Mouse (Mus musculus): ENCODE results near the gene Fbxo22. TPM values are rescaled to one million over a fixed set of nuclear protein-coding genes. Genes with fewer than 3 reads are reported as not detected.
"Not testable (repeated sequence)": the region's sequence is repeated elsewhere in the genome, so short reads cannot be mapped to it uniquely, and the experiment has no call there.

The Fbxo22 gene
- total RNA-seq, 2 experiments from 2014 or later: 37.7 to 40.0 TPM

DNA sequence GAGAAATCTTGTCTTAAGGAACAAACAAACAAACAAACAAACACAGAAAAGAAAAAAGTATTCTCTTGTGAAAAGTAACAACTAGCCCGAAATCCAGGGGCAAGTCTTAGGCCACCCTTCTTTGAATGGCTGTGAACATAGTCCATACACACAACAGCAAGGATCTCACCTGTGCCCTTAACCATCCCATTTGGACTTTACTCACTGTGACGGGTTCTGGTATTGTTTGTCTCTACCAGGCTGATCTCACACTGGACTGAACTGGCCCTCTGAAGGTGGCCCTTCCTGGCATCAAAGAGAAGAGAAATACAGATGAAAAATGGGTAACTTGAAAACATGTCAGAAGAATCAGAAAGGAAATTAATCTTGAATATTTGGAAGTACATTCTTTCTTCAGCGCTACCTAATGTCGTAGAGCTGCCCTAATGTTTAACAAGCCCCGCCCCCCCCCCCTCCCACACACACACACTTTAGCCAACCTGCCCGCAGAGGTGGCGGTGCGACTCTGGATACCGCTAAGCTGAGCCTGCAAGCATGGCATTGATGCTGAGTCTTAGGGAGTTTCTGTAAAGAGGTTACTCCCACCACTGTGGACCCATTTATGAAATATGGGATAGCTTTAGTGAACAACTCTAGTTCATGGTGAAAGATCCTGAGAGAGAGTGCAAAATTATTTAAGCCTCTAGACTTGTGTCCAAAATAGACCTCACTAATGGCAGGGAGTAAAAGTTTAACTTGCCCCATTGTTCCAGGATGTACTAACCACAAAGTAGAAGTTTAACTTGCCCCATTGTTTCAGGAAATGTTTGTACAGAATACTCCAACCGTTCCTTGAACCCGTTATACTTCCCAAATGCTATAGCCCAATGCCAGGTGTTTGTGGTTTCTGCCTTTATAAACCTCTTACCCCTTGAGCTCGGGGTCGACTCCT is 27.8 kb downstream of the Fbxo22 start:
- no peak for DNase-seq (ENCODE audit: low spot score in 2 of 2)

DNA sequence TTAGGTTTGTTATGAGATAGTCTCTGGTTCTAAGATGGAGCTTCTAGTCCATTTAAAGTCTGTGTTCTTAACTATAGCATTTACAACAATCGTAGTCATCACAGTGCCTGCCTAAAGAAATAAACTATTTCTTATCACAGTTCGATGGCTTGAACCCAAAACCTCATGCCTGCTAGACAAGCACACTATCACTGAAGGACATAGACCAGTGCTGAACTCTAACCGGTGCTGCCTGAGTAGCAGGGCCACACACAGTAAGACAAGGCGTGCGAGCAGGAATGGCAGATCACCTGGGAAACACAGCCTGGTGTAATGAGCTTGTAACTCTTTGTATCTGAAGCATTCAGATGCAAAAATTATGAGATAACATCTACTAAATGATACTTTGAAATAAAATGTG is 32.1 kb downstream of the Fbxo22 start:
- no peak for DNase-seq (ENCODE audit: low spot score in 2 of 2)

DNA sequence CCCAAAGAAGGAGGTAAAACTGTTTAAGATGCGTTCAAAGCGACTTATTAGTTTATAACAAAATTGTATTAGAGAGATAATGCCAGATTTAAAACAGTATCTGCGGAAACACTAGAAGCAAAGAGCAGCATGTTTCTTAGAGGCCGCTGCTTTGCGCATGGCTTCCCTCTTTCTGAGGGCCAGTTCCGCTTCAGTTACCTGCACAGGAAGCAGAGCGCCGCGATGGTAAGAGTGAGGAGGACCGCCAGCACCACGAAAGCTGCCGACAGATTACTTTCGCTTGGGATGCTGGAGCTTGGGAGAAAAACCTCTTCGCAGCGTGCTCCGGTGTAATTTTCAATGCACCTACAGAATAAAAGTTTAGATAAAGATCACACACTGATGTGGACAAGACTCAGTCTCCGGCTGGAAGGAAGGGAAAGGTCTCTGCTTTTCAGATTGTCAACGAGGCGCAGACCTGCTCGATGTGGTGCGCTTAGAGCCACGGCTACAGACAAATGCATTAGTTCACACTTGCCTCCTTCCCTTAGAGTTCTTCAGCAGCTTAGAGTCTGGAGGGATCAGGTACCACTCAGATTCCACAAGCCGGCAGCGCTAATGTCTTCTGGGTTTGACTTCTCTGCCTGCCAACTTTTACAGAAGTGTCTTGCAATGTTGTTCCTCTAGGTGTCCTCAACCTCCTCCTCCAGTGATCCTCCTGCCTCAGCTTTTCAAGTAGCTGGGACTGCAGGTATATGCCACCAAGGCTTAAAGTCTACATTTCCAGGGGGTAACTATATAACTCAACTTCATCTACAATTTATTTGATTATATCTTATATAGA is 33.3 kb downstream of the Fbxo22 start:
- no peak for DNase-seq (ENCODE audit: low spot score in 2 of 2)

DNA sequence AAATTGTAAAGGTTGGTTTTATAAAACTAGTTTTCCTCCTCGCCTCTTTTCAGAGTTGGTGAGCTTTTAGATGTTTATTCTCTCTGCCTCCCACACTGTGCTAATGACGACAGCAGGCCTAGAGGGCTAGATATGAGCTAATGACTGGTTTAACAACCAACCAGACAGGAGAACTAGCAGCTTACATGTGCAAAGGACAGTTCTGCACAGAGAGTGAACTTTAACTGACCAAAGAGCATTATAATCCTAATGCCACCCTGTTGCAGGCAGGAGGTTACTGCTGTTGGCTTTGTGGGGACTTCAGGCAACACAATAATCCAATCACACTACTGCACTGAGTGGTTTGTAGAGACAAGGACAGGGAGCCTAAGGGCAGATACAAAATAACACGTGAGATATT is 34.6 kb downstream of the Fbxo22 start:
- no peak for DNase-seq (ENCODE audit: low spot score in 2 of 2)

DNA sequence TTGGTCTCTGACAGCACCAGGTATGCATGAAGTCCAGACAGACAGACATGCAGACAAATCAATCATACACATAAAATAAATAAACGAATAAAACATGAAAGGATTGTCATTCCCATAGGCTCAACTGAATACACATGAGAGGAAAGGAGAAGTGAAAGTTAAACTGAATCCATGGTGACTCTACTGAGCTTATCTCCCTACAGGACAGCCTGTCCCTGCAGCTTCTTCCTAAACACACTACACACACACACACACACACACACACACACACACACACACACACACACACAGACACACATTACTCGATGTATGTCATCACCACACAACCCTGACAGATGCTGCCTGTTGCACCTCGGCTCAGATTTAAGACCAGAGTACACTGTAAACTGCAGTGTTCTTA is 35.4 kb downstream of the Fbxo22 start:
- DNase-seq (ENCODE audit: low spot score in 2 of 2): no peak

DNA sequence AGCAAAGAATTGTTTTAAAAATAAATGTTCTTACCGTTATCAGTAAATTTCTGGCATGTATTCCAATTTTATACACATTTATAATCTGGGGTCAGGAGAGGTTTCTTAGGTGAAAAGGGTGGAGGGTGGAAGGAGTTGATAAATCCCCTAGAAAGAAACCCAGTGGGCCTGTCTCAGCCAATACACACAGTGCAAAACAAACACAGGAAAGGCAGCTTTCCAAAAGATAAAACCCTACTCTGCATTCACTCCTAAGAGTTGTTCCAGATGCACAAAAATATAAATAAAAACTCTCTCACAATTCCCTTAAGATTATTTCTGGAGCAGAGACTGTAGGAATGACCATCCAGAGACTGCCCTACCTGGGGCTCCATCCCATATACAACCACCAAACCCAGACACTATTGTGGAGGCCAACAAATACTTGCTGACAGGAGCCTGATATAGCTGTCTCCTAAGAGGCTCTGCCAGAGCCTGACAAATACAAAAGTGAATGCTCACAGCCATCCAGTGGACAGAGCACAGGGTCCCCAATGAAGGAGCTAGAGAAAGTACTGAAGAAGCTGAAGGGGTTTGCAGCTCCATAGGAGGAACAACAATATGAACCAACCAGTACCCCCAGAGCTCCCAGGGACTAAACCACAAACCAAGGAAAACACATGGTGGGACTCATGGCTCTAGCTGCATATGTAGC is 36.5 kb downstream of the Fbxo22 start:
- DNase-seq (ENCODE audit: low spot score in 2 of 2): not testable (repeated sequence)

DNA sequence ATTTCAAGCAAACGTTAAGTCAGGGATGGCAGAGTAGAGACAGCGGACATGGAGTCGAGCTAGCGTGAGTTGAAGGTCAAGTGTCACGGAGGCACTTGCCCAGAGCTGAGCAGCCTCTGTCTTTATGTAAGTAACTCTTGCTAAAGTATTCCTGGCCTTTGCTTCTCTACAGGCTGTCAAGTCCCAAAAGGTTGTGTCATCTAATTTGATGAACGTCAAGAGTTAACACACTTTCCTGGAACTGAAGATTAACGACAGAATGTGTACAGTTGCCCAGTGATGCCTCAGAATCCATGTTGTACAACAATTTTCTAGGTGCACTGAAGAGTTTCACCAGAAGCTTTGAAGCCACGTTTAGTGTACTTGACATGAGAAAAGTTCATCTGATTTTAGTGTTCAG is 37.7 kb downstream of the Fbxo22 start:
- no peak for DNase-seq (ENCODE audit: low spot score in 2 of 2)

DNA sequence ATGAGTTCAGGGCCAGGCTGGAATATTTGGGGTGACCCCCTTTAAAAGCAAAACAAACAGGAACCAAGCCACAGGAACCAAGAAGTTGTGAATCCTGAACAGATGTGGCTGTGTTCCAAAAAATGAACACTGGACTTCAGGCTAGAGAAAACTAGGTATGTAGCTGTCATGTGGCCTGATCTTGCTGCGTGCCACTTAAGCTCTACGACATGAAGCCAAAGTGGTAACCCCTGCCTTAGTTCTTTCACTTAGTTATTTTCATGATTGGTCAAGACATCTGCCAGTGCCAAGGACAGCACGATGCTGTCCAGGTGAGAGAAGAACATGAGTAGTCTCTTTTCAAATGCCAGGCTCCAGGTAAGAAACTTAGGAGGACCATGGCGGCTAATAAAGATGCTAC is 38.2 kb downstream of the Fbxo22 start:
- no peak for DNase-seq (ENCODE audit: low spot score in 2 of 2)

DNA sequence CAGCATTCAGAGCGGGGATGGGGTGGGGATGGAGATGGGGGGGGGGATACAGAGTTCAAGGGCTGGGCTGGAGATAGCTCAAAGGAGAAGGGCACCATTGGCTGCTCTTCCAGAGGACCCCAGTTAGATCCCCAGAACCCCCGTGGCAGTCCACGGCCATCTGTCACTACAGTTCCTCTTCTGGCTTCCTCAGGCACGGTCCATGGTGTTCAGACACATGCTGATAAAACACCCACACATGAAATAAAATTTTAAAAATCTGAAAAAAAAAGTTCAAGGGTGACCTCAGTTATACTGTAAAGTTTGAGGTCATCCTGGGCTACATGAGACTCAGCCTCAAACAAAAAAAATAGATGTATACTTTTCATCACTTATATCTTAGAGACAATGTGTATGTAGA is 39.7 kb downstream of the Fbxo22 start:
- DNase-seq (ENCODE audit: low spot score in 2 of 2): no peak

DNA sequence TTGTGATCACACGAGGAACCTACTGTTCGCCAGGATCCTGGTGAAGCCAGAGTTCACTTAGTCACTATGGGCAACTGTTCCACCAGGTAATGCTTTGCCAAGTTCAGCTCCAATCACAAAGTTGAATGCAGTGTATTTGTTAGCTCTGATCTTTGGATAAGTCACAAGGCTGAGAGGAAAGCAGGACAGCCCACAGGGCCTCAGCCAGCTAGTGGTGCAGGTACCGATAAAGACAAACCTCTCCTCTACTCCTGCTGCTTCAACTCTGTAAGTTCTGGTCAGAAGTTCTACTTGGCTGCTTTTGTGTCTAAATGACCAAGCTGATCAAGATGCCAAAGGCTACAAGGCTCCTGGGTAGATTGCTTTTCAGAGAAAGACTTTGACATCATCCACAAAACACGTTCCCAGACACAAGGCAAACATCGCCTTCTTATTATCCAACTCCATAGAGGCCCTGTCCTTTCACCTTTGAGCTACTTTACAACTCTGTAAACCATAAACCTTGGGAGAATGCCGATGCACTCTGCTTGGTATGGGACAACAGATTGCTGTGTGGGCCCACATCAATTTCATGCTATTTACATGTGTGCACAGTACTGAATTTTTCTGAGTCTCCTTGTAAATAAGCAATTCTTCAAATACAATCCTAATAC is 42.0 kb downstream of the Fbxo22 start:
- DNase-seq (ENCODE audit: low spot score in 2 of 2): no peak

DNA sequence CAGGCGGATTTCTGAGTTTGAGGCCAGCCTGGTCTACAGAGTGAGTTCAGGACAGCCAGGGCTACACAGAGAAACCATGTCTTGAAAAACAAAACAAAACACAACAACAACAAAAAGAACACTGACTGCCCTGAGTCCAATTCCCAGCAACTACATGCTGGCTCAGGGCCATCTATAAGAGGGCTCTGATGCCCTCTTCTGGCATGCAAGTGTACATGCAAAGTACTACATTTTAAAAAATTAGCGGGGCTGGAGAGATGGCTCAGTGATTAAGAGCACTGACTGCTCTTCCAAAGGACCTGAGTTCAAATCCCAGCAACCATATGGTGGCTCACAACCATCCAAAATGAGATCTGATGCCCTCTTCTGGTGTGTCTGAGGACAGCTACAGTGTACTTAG is 43.4 kb downstream of the Fbxo22 start:
- DNase-seq (ENCODE audit: low spot score in 2 of 2): not testable (repeated sequence)

DNA sequence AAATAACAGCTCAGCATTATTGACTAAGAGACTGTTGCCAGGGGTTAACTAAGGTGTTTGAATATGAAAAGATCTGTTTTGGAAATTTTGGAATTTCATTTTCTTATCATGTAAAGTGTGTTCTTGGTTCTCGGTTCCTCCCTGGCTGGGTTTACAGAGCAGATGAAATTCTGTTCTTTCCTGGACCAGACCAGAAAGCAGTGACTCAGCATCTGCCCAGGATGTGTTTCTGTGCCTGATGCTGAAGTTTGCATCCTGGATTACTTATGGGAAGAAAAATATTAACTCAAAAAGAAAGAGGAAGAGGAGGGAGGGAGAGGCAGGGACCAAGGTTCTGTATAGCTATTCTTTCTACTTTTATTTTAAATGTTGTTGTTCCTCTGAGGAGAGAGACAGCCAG is 45.1 kb downstream of the Fbxo22 start:
- no peak for DNase-seq (ENCODE audit: low spot score in 2 of 2)

DNA sequence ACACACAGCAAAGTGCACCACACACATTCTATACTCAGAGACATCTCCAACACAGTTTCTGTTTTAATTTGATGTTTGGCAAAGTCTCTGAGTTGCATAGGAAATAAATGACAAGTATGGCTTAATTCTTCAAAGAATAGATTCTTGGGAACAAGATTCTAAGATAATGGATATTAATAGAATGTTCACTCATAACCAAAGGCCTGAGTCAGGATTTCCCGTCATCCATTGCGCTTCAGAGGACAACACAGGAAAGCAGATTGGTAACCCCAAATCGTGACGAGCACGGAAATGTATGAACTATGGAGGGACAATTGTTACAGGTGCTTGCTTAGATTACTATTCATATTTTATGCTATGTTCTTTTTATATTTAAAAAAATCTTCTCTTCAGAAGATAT is 46.3 kb downstream of the Fbxo22 start:
- DNase-seq (ENCODE audit: low spot score in 2 of 2): no peak

DNA sequence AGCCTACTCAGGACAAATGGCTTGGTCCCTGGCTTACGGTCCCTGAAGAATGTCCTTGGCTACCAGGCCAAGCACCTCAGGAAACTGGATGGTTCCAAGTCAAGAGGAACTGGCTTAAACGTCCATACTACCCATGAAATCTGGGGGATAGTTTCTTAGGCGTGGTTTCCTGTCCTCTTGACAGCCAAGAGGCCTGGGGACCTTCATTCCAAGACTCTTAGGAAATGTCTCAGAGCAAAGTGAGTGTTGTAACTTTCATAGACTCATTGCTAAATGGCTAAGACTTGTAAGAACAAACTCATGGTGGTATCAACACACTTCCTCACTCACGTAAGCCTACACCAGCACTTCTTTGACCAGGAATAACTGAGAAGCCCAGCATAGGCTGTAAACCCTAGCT is 46.9 kb downstream of the Fbxo22 start:
- DNase-seq (ENCODE audit: low spot score in 2 of 2): no peak

DNA sequence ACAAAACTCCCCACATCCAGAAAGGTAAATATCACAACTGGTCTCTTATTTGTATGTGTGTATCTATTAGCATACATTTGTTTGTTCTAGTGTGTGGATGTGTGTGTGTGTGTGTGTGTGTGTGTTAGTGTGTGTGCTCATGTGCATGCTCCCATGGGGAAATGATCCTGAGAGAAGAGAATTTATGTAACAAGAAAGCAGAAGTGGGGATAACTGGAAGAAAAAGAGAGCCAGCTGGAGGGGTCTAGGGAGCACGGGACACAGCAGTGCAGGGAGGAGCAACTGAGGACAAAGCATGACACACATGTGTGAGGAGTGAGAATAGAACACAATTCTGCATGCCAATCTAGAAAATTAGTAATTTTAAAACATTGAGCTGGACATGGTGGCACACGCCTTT is 48.4 kb downstream of the Fbxo22 start:
- DNase-seq (ENCODE audit: low spot score in 2 of 2): no peak

DNA sequence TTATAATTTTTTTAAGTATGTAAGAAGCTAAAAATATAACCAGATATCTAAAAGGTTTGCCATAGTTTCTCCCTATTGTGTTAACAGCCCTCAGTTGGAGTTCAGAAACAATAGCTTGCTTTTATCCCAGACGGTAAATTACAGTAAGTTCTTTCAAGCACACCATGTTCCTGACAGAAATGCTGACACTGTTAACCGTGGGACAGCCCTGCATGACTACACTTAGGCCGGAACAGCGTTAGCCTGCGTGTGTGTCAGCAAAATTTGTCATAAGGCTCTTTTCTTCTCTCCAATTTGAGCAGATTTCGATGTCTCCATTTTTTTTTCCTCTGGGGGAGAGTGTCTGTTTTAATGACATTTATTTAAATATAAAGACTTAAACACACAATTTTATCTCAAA is 51.0 kb downstream of the Fbxo22 start:
- no peak for DNase-seq (ENCODE audit: low spot score in 2 of 2)

DNA sequence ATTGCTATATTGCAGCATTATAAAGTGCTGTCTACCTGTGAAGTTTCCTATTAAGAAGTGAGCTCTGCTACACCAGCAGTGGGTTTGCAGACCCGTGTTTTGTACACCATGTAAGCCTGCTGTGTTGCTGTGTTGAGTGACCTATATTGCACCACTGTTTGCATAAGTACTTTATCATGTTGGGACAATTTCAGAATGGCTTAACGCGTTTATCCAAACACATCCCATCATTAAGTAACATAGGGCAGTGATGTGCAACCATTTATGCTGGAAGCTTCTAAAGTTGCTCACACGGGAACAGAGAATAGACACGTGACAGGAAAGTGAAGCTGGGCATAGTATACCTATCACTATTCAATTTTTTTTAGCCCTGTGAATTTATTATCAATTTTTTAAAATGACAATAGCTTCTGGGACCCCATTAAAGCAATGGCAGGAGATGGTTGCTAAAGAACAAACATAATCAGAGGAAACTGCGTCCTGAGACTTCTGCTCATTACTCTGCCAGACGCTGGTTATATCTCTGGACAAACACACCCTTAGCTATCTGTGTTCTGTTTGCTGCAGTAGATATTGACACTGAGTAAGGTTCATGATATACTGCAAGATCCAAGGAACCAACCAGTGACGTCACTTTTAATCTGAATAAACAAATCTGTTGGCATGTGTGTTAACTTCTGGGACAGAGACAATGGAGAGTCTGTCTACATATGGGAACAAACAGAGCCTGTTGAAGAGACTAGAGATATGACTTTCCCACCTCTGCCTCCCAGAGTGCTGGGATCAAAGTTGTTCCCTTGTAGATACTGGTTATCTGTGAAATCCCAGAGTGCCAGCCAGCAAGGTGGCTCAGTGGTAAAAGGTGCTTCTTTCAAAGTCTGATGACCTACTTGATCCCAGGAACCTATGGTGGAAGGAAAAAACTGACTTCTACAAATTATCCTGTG is 55.9 kb downstream of the Fbxo22 start:
- DNase-seq (ENCODE audit: low spot score in 2 of 2): no peak

DNA sequence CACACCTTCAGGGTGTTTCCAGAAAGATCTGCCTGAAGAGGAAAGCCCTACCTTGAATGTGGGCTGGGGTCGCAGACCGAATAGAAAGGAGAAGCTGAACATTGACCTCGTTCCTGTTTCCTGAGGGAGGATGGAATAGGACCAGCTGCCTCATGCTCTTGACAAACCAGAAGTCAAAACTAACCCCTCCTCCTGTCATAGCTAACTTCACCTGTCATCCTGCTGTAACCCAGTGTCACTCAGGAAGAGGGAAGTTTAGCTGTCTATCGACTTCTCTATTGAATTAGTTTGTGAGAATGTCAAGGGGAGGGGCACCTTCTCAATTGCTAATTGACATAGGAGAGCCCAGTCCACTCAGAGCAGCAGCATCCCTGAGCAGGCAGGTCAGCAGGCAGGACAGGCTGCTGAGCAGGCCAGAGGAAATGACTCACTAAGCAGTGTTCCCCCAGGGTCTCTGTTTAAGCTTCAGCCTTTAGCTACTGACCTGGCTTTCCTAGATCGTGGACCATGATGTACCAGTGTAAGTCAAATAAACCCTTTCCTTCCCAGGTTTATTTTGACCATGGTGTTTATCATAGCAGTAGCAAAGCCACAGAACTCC is 63.3 kb downstream of the Fbxo22 start:
- no peak for DNase-seq (ENCODE audit: low spot score in 2 of 2)

DNA sequence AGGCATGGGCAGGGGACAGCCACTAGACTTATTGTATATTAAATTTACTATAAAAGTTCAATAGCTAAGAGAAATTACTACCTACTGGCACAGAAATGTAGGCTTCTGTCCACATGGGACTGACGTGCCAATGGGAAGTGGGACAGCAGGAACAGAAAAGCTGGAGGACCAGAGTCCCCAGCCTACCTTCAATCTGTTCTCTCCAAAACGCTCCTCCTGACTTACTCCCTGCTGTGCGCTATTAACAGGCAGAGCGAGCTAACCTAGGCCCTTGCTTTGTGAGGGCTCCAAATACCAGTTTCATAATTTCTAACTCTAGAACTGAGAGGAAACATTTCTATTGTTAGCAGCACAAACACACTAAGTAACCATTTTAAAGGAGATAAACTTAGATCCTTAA is 65.2 kb downstream of the Fbxo22 start:
- peak; percentile 16 to 72 for DNase-seq (ENCODE audit: low spot score in 2 of 2)

All from layer of hippocampus, postnatal 14 days (tissue).